Mouse (Mus musculus) bone marrow, adult 2 months (tissue): Measurements from ENCODE around the gene Sstr2.

ENCODE experiments used
- CTCF ChIP-seq: fragments of 200-500 bp; IDR thresholded peaks from 2 replicates; pipeline ENCODE4 v1.5.1; 2011; ENCODE audit warnings: low read length, control low read depth; ENCODE audit not compliant: control insufficient read depth, insufficient read depth
- POLR2A ChIP-seq: fragments of 200-500 bp; IDR thresholded peaks from 2 replicates; pipeline ENCODE4 v1.6.1; 2011; ENCODE audit warnings: low read depth, mild to moderate bottlenecking, control low read depth, low read length, borderline replicate concordance; ENCODE audit not compliant: control insufficient read depth

DNA sequence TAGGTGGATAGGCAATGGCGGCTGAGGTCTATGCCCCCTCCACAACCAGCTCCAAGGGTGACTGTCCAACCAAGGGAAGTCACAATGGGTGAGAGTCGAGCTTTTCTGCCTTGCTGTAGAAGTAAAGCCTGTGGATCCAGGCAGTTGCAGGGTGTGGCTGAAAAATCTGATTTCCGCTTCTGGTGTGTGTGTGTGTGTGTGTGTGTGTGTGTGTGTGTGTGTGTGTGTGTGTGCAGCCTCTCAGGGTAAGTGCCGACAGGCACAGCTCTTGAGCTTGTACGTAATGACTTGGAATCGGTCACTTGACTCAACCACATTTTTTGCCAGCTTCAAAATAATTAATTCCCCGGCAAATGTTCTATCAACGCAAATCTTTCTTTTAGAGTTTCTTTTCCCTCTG is 12.2 kb downstream of the Sstr2 start:
- TF ChIP-seq CTCF (no peak), POLR2A (no peak)
